Comparison of ENCODE assay signal across 8 mouse cellular contexts in the genomic region with DNA sequence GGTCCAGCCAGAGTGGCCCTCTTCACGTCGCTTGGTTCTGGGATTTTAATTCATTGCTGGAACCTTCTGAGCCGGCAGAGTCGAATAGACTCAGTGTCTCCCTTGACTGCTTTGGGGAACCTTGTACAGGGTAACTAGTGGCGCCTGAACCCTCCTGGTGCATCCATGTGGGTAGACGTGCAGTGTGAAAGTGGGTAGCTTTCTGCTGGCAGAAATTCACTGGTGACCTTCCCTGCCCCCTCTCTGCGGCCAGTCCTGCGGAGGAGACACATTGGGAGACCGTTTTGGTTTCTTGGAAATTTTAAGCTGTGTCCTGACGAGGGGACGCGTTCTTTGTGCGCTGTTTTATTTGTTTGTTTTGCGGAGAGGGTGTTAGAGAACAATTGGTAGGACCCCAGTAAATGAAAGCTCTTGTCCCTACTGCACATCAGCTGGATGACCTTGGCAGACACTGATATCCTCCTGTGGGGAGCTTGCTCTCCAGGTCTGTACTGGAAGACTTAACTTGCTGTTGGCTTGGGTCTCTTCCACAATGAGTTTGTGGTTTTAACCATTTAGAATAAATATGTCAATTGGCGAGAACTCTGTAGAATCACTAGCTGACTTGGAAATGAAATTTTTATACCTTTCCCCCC. TPM values are rescaled to one million over a fixed set of nuclear protein-coding genes. Genes with fewer than 3 reads are reported as not detected.
DNase-seq lines count a peak whose midpoint lies in the region; ATAC-seq and TF ChIP-seq lines count a peak whose summit lies in the region.

No protein-coding gene starts in this region.

- ATAC-seq in erythroblast, adult 5-6 weeks (replicated peaks; ENCODE audit: low FRiP score, poor library complexity, severe bottlenecking), result no peak
- ATAC-seq in CD4-positive, CD25-positive, alpha-beta regulatory T cell, adult 4 months, result peak; percentile 11
- no peak for ATAC-seq in liver, embryonic 15.5 days (ENCODE audit: insufficient read depth)

- TF ChIP-seq POLR2A in cortical plate, adult 2 months (IDR thresholded peaks at IDR 0.05; ENCODE audit: extremely low read depth, insufficient read depth, low read length), result 0 out of 2 replicates have a peak, but pooled peaks have one; percentile 4

- TF ChIP-seq CTCF in cortical plate, adult 2 months (IDR thresholded peaks at IDR 0.05; ENCODE audit: extremely low read depth, insufficient read depth, low read length), result 0 out of 2 replicates have a peak, but pooled peaks have one; percentile 0

- H3K9me3 ChIP-seq in erythroblast, embryonic 14.5 days (ENCODE audit: control insufficient read depth, low read length), result no peaks in the 10 kb centered on the region
- H3K9me3 ChIP-seq in liver, embryonic 15.5 days (replicated peaks), result no peaks in the 10 kb centered on the region

- under 1% methylated on average over 15 of the region's 15 CpGs for WGBS in liver, embryonic 15.5 days (ENCODE audit: insufficient replicate concordance)

- no peaks in the 10 kb centered on the region for H3K27me3 ChIP-seq in erythroblast, embryonic 14.5 days (ENCODE audit: control insufficient read depth)
- H3K27me3 ChIP-seq in liver, embryonic 15.5 days, result no peaks in the 10 kb centered on the region

- peaks cover 69% of the 10 kb centered on the region for H3K4me1 ChIP-seq in erythroblast, embryonic 14.5 days (ENCODE audit: control insufficient read depth)
- H3K4me1 ChIP-seq in cortical plate, adult 2 months (ENCODE audit: control insufficient read depth, insufficient read depth, low read length), result peaks cover 9% of the 10 kb centered on the region
- peaks cover 59% of the 10 kb centered on the region for H3K4me1 ChIP-seq in liver, embryonic 15.5 days (replicated peaks)

- peaks cover 48% of the 10 kb centered on the region for H3K36me3 ChIP-seq in erythroblast, embryonic 14.5 days (ENCODE audit: control insufficient read depth)
- H3K36me3 ChIP-seq in liver, embryonic 15.5 days (replicated peaks), result peaks cover 4% of the 10 kb centered on the region; the same call in 1 of the 2 replicates

- peak overlapping the region; percentile 93 for H3K27ac ChIP-seq in cortical plate, adult 2 months (ENCODE audit: insufficient read depth, low read length)
- peak overlapping the region; percentile 99 for H3K27ac ChIP-seq in liver, embryonic 15.5 days (replicated peaks)

- H3K4me3 ChIP-seq in erythroblast, embryonic 14.5 days (replicated peaks), result peak overlapping the region; percentile 90
- H3K4me3 ChIP-seq in cortical plate, adult 2 months (ENCODE audit: insufficient read depth, low read length), result peak overlapping the region; percentile 96
- peak overlapping the region; percentile 84 for H3K4me3 ChIP-seq in liver, embryonic 15.5 days (replicated peaks)

- H3K4me2 ChIP-seq in liver, embryonic 15.5 days, result peak overlapping the region; percentile 75

- H3K9ac ChIP-seq in liver, embryonic 15.5 days, result peak overlapping the region; percentile 99

- intact Hi-C loops in heart, postnatal 36 days (cut with DNase I), result loop anchor here (2.0 to 5.0 kb wide), 3 partner anchors 67 to 164 kb away; no protein-coding TSS in a partner anchor

- DNase-seq in heart, postnatal 36 days, result peak; percentile 19 to 37
- DNase-seq in testis, postnatal 10 days (ENCODE audit: low spot score), result peak; percentile 63
- DNase-seq in retina, embryonic 14.5 days (ENCODE audit: low spot score), result no peak

RNA-seq across cellular contexts. Expression of a gene that starts 0.7 kb away (rescaled TPM):
- polyA plus RNA-seq in erythroblast, embryonic 14.5 days (2012), result 56.8 and 56.9 TPM in 2 replicates
- total RNA-seq in erythroblast, adult 5-6 weeks (2015; ENCODE audit: low replicate concordance), result 679 and 733 TPM in 2 replicates
- 965 and 998 TPM in 2 replicates for total RNA-seq in erythroblast, adult 5-6 weeks (2017; ENCODE audit: low replicate concordance)
- 1 to 10 TPM in 1 of 2 experiments, under 1 TPM in 1; 0.66 to 1.1 TPM for polyA plus RNA-seq in CD4-positive, CD25-positive, alpha-beta regulatory T cell, adult 4 months (2017; shearing (Covaris generic))
- polyA plus RNA-seq in cortical plate, adult 2 months (2012; rRNA removed), result 126 and 133 TPM in 2 replicates
- 10 to 100 TPM; 58.4 to 66.9 TPM for total RNA-seq in heart, postnatal 36 days (2021)
- 185 and 213 TPM in 2 replicates for polyA plus RNA-seq in liver, embryonic 15.5 days (2015; fragmentation: Nextera tagmentation; extraction: Ambion mirVana)

Comparison
In these comparisons a context has a peak if more than half of its experiments do, and no peak if none do; other contexts are left out.
1. RNA of a gene that starts 0.7 kb away (polyA plus RNA-seq): 185 to 213 TPM in liver, embryonic 15.5 days, 126 to 133 TPM in cortical plate, adult 2 months and 56.8 to 56.9 TPM in erythroblast, embryonic 14.5 days; 0.66 to 1.1 TPM in CD4-positive, CD25-positive, alpha-beta regulatory T cell, adult 4 months; every median in the first group is over 10 times any median in the second.
2. Peak in every context shown above with its lines, with median percentiles within 50 percentile points of each other: H3K4me3 ChIP-seq.